Mouse (Mus musculus) right cerebral cortex, postnatal 4 days (tissue): ENCODE measurements around the gene Rdh1.

Experiments
- DNase-seq: peaks from one replicate; pipeline ENCODE4 v3.0.0-alpha.2; 2022

The Rdh1 gene

GRCm38 (mm10) chr10:127759181-127760110 is at the start of gene Rdh1, which contains the start of gene Rdh16f1:
TSS of gene Rdh1 (plus strand) at chr10:127759721.
TSS of gene Rdh16f1 (plus strand) at chr10:127759787.
- DNase-seq, result no peak

DNA sequence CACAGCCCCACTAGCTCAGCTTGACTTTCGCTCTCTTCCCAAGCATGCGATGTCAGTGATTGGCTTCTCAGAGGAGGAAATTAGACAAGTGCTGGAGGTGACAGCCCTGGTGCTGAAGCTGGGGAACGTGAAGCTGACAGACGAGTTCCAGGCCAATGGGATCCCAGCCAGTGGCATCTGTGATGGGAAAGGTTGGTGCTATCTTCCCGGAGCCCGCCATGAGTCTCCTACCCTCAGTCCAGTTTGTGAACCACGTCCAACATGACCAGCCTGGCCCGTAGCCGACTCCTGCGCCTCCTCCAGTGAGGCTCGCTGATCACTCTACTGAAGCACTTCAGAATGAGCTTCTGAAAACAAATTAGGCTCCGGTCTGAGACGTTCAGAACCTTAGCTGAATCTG is 49.2 kb upstream of the Rdh1 start:
- DNase-seq, result no peak

DNA sequence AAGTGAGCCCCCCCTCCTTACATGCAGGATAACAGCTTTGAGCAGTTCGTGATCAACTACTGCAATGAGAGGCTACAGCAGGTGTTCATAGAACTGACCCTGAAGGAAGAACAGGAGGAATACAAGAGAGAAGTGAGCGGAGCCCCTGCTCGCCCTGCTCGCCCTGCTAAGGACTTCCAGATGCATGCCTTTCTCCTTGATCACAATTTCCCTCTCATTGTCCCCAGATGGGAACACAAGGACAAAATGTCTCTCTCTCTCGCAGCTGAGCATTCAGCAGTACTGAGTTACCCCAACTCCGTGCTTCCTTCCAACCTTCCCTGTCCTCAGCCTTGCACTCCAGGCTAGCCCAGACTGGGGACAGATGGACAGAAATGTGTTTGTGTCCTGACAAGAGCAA is 46.8 kb upstream of the Rdh1 start:
- no peak for DNase-seq

DNA sequence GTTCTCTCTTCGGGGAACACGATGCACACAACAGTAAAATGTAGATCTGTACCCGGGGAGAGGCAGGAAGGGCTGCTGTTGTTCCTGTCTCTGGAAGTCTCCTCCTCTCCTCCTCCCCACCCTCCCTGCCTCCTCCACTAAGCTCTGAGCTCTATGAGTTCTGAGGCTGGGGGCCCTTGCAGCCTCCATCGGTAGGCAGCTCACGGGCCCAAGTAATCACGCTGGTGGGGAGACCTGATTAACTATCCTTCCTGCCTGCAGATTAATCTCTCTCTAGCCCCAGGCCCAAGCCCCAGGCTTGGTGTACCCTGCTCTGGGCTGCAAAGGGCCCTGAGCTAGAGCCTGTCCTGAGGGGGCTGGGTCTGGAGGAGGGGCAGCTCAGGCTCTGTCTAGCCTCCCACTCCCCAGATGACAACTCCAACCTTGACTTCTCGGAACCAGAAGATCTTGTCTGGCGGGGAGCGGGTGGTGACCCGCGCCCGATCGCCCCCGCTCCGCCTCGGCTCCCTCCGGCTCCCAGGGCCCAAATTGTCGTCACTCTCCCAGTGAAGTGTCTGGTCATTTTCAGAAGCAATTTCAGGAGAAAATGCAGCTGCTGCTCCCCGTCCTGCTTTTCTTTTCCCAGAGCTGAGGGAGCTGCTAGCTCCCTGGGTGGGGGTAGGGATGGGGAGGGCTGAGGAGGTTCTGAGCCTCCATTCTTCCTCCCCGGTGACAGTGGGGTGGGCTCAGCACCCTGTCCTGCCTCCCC is 37.7 kb upstream of the Rdh1 start:
- DNase-seq, result no peak

DNA sequence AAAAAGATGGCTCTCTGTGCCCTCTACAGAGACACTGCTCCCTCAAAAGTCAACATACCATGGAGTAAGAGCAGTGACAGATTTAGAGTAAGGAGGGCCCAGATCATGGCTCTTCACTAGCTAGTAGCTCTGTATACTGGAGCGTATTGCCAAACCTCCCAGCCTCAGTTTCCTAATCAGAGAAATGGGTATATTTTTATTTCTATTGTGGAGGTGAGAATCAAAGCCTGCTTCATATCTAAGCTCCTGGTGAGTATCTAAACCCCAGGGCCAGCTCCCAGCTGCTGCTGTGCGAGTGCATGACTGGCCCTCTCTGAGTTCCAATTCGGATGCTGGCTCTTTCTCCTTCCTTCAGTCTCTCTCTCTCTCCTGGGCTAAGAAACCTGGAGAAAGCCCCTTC is 35.3 kb upstream of the Rdh1 start, which contains the start of gene Tac2:
Gene Tac2 (plus strand): TSS at position 301 of the 400 bp plus-strand sequence.
- no peak for DNase-seq

DNA sequence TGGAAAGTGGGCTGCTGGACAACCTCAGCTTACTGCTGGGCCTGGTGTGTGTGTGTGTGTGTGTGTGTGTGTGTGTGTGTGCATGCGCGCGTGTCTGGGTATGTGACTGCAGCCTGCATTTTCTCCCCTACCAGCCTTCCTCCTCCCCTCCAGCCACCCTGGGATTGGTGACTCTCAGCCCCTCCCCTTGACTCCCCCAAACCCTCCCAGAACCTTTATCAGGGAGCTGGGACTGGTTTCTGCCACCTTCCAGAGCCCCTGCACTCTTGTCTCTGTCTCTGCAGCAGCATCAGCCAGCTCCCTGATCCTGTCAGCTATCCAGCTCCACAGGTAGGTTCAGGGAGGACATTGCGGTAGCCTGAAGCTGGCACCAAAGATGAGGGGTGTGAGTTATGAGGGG is 34.4 kb upstream of the Rdh1 start:
- DNase-seq, result no peak

DNA sequence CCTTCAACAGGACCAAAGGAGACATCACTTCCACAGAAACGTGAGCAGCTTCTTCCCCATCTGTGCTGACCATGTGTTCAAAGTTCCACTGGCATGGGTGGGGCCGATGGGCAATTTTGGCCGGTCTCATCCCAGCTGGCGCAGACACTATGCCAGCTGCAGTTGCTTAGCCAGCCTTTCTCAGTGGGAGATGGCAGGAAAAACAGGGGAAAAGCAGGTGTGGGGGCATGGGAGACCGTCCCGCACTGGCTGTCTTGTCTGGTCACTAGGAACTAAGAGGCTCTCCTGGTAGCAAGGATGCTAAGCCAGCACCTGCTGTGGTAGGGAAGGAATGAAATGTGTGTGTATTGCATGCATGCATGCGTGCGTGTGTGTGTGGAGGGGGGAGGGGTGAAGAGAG is 31.1 kb upstream of the Rdh1 start:
- no peak for DNase-seq

DNA sequence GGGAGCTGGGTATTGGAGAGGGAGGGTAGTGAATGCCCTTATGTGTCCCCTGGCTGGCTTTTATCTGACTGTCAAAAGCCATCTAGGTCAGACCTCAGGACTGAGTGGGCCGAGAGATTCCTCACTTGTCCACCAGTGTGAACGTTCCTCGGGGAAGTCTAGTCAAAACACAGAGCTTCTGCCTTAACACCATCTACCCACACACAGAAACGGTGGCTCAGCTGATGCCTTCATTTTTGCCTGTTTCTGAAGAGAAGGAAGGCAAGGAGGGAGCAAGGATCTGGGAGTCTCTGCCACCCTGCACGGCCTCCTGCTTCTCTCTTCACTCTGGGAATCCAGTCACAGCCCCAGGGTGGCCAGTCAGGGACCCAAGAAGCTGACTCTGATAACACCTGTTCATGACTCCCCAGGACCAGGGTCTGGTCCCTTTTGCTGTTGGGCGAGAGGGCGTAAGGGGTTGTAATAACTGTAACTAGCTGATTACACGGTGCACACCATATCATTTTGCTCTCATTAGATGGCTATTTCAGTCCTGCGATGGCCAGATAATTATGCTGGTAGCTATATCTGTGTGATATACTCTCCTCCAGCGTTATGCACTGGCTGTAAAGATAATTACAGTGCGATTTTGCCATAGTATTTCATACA is 29.1 kb upstream of the Rdh1 start:
- no peak for DNase-seq

- DNase-seq, result no peak
These were observed 28.6 kb upstream of the Rdh1 start for GRCm38 (mm10) chr10:127730933-127731310.

GRCm38 (mm10) chr10:127731397-127731796 is 28.1 kb upstream of the Rdh1 start:
- no peak for DNase-seq

DNA sequence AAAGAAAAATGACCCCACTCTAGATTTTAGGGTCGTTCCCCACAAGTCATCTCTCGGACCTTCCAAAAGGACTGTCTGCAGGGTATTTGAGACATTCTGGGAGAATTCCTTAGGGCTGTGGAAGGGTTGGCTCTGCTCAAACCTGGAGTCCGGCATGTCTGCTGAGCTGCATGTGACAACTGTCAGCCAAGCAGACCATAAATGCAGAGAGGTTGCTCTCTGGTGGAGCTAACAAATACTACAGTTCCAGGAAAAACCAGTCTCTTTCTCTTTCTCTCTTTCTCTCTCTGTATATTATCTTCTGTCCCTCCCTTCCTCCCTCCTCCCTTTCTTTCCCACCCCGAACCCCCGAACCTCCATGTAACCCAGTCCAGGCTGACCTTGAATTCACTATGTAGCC is 25.1 kb upstream of the Rdh1 start:
- DNase-seq, result no peak

- no peak for DNase-seq
These were observed 23.3 kb upstream of the Rdh1 start for GRCm38 (mm10) chr10:127736266-127736665.

- DNase-seq, result no peak
These were observed 22.6 kb upstream of the Rdh1 start for GRCm38 (mm10) chr10:127736916-127737315.

- DNase-seq, result no peak
These were observed 22.0 kb upstream of the Rdh1 start for GRCm38 (mm10) chr10:127737552-127737951.

DNA sequence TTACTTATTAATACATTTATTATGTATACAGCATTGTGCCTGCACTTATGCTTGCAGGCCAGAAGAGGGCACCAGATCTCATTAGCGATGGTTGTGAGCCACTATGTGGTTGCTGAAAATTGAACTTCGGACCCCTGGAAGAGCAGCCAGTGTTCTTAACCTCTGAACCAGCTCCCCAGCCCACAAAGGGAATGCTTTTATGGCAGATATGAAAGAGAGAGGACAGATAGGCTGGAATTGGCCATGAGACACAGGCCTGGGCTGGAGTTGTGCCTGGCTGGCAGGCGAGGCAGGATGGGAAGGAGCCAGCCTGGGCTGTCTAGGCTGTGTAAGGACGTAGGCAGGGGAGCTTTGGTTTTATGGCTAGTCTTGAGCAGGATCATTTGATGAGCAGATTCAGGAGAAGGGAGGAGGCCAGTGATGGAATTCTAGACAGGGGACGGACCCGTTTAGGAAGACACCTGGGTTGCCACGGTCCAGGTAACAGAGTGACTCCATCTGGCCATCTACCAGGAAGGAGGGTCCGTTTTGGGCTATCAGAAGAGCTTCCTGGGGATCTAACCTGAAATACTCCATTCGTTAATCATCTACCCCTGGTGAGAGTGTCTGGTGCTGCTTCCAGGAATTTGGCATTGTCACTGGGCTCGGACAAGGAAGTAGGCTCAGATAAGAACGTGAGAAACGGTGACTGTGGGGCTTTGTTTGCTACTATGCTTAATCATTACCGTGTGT is 21.2 kb upstream of the Rdh1 start:
- no peak for DNase-seq

DNA sequence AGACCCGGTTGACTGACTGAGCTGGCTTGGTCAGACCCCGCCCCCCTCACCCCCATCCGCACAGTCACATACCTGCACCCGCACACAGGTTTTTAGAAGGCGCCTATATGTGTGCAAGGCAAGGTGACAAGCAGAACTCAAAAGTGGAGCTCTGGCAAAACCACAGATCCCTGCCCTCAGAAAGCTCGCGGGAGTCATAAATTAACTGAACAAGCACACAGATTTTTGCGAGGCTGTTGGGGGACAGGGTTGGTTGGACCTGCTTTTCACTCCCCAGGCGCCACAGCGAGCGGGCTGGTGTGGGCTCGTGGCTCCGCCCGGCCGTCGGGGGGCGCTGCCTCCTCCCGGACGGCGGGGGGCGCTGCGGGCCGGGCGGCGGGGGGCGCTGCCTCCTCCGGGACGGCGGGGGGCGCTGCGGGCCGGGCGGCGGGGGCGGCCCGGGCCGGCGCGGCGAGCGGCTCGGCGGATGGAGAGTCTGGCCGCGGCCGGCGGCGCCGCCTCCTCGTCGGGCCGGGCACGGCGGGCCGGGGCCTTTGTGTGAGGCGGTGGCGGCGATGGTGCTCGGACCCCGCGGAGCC is 20.3 kb upstream of the Rdh1 start, which contains the start of gene Zbtb39:
Gene Zbtb39 (plus strand): TSS at position 456 of the 578 bp plus-strand sequence.
- peak; percentile 83 for DNase-seq

GRCm38 (mm10) chr10:127739661-127740161 is 19.8 kb upstream of the Rdh1 start:
- DNase-seq, result peak; percentile 38

DNA sequence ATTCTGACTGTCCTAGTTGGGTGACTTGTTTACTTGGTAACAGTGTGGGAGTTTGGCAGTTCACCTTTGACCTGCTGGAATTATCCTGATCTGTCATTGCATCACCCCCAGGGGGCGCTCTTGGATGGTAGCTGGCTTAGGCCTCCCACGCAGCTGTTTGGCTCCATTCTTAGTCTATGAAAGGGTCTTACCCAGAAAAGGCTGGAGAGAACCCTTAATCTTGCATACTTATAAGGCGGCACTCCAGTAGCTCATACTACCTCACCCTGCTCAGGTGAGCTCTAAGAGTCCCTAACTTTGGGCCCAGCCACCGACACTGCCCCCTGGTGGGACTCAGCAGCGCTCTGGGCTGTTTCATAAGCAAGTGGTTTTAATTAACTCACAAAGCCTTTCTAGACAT is 14.9 kb upstream of the Rdh1 start:
- peak; percentile 64 for DNase-seq

GRCm38 (mm10) chr10:127745886-127746285 is 13.6 kb upstream of the Rdh1 start:
- no peak for DNase-seq

- no peak for DNase-seq
These were observed 12.3 kb upstream of the Rdh1 start for GRCm38 (mm10) chr10:127747254-127747653.

DNA sequence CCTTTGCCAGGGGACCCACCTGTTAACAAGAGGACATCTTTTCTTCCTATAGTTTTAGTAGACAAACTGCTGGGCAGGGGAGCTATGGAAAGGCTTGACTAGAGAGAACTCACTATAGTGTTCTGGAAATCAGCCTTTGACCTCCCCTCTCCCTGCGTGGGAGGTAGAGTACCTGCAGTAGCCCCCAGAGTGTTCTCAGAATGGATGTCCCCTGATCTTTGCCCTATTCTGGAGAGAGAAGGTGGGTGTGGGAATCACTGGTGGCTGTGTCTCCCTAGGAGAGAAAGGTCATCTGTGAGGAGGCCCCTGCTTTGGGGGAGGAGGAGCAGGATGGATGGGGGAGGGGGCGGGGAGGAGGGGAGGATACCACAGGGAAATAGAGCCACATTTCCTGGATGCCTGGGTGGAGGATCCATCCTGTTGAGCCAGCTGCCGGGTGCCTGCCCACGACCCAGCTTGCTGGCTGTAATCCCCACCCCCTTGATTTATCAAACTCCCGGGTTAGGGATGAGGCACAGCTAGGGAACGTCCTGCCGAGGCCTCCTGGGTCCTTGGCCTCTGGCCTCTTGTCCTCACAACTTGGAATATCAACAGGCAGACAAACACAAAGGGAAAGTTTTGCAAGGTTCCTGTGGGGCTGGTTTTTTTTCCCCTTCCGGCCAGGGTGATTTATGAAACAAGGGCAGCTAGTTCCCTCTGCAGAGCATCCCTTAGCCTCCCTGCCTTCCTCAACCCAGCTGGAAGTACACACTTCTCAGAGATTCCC is 10.5 kb upstream of the Rdh1 start:
- DNase-seq, result no peak
